Comparison of ENCODE assay signal across 10 mouse cellular contexts in the genomic region with DNA sequence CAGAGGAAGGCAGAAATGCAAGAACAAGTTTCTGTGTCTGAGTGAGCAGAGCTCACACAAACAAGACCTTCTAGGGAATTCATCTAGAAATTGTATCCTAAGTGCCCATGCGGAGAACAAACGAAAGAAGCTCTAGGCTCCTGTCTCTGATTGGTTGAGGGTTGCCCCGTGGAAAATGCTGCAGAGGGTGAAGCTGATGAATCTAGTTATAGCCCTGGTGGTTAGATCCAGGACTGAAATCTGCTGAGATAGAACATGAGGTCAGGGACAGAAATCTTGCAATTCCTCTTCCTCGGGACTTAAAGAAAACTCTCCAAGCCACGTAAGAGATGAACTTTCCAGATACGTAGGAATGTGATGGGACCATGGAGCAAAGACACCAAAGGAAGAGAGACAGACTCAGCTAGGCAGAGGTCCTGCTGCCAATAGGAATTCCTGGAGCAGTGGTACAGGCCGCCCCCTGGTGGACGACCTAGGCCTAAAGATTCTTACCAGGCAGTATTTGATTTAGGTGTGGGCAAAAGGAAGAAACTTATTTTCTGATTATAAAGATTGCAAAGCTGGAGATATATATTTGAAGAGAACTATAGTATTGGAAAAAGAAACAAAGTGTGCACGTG. TPM values are rescaled to one million over a fixed set of nuclear protein-coding genes. Genes with fewer than 3 reads are reported as not detected.
DNase-seq lines count a peak whose midpoint lies in the region; ATAC-seq and TF ChIP-seq lines count a peak whose summit lies in the region.
"Had no signal": no experiment of that assay in that cellular context is flagged by ENCODE, and none has a peak within 500 bp of the region (broad histone marks: within the 10 kb centered on the region; RNA-seq: fewer than 3 reads in every experiment).

No protein-coding gene starts in this region.

- TF ChIP-seq CTCF in olfactory bulb, adult 2 months (IDR thresholded peaks at IDR 0.05; ENCODE audit: insufficient read depth, low read depth, low read length): peak; percentile 23; the same call in 1 of the 2 replicates

- TF ChIP-seq POLR2A in olfactory bulb, adult 2 months (IDR thresholded peaks at IDR 0.05; ENCODE audit: insufficient read depth, low read depth, low read length): no peak

- intact Hi-C loops in left cerebral cortex, postnatal 4 days (cut with DNase I): loop anchor here (2.0 kb wide), 1 partner anchor 201 kb away; no protein-coding TSS in a partner anchor

- no peak for ATAC-seq in intestine, embryonic 14.5 days (replicated peaks; ENCODE audit: low FRiP score, low TSS enrichment, low read depth)
- ATAC-seq in intestine, embryonic 15.5 days: no peak

- H3K9me3 ChIP-seq in intestine, embryonic 14.5 days (ENCODE audit: control insufficient read depth, low read length): no peaks in the 10 kb centered on the region
- no peaks in the 10 kb centered on the region for H3K9me3 ChIP-seq in intestine, embryonic 15.5 days
- H3K9me3 ChIP-seq: embryonic facial prominence, embryonic 13.5 days; stomach, embryonic 15.5 days had no signal

- no peaks in the 10 kb centered on the region for H3K4me1 ChIP-seq in intestine, embryonic 14.5 days (replicated peaks; ENCODE audit: control insufficient read depth, insufficient read depth, low read length)
- 0 out of 2 replicates have a peak, but pooled peaks cover 4% of the 10 kb centered on the region for H3K4me1 ChIP-seq in intestine, embryonic 15.5 days (replicated peaks)
- peaks cover 6% of the 10 kb centered on the region for H3K4me1 ChIP-seq in olfactory bulb, adult 2 months (ENCODE audit: control insufficient read depth, insufficient read depth, low read length)
- H3K4me1 ChIP-seq: embryonic facial prominence, embryonic 13.5 days had no signal

- H3K9ac ChIP-seq in intestine, embryonic 14.5 days (ENCODE audit: low read length): no peak overlapping the region
- no peak overlapping the region for H3K9ac ChIP-seq in intestine, embryonic 15.5 days
- H3K9ac ChIP-seq: embryonic facial prominence, embryonic 13.5 days; stomach, embryonic 15.5 days had no signal

- no peak overlapping the region for H3K27ac ChIP-seq in intestine, embryonic 14.5 days (ENCODE audit: low read depth)
- H3K27ac ChIP-seq in intestine, embryonic 15.5 days: no peak overlapping the region
- H3K27ac ChIP-seq in olfactory bulb, adult 2 months (ENCODE audit: insufficient read depth, low read depth, low read length): no peak overlapping the region
- H3K27ac ChIP-seq: embryonic facial prominence, embryonic 13.5 days; stomach, embryonic 15.5 days had no signal

- H3K27me3 ChIP-seq in intestine, embryonic 14.5 days (replicated peaks; ENCODE audit: control insufficient read depth, insufficient read depth, low read length): no peaks in the 10 kb centered on the region
- H3K27me3 ChIP-seq in intestine, embryonic 15.5 days (replicated peaks): no peaks in the 10 kb centered on the region
- H3K27me3 ChIP-seq: stomach, embryonic 15.5 days had no signal

- no peaks in the 10 kb centered on the region for H3K36me3 ChIP-seq in intestine, embryonic 14.5 days (ENCODE audit: control insufficient read depth, insufficient read depth, low read length)
- H3K36me3 ChIP-seq in intestine, embryonic 15.5 days: no peaks in the 10 kb centered on the region
- H3K36me3 ChIP-seq: embryonic facial prominence, embryonic 13.5 days; stomach, embryonic 15.5 days had no signal

- no peak overlapping the region for H3K4me2 ChIP-seq in intestine, embryonic 14.5 days (ENCODE audit: low read length)
- no peak overlapping the region for H3K4me2 ChIP-seq in intestine, embryonic 15.5 days (replicated peaks)
- H3K4me2 ChIP-seq: embryonic facial prominence, embryonic 13.5 days; stomach, embryonic 15.5 days had no signal

- H3K4me3 ChIP-seq in intestine, embryonic 14.5 days (ENCODE audit: low read depth, low read length): no peak overlapping the region
- H3K4me3 ChIP-seq in intestine, embryonic 15.5 days (replicated peaks): no peak overlapping the region
- no peak overlapping the region for H3K4me3 ChIP-seq in olfactory bulb, adult 2 months (ENCODE audit: insufficient read depth, low read depth, low read length)
- H3K4me3 ChIP-seq: embryonic facial prominence, embryonic 13.5 days; stomach, embryonic 15.5 days had no signal

- 17% methylated on average over 9 of the region's 9 CpGs for WGBS in intestine, embryonic 14.5 days
- WGBS in intestine, embryonic 15.5 days: 17% methylated on average over 9 of the region's 9 CpGs
- 20% methylated on average over 9 of the region's 9 CpGs for WGBS in olfactory bulb, adult 2 months

- peak; percentile 95 for DNase-seq in intestine, embryonic 14.5 days (ENCODE audit: low spot score)
- peak; percentile 72 for DNase-seq in brain, adult 2 months (ENCODE audit: low read depth, low spot score)
- DNase-seq in fibroblast of lung, adult 2 months (ENCODE audit: low read depth): peak; percentile 29
- peak; percentile 33 for DNase-seq in hindlimb bud, embryonic 11.5 days (ENCODE audit: extremely low spot score, low read depth, low spot score)
- peak; percentile 82 for DNase-seq in left cerebral cortex, postnatal 4 days
- peak; percentile 23 to 35 for DNase-seq in thymus, adult 18-20 months

RNA-seq across cellular contexts. Expression of a gene that starts 2.8 kb away (rescaled TPM):
- 0.31 and 0.46 TPM in 2 replicates for polyA plus RNA-seq in intestine, embryonic 14.5 days (2014; fragmentation: Nextera tagmentation; extraction: Ambion mirVana)
- 4.8 and 7.9 TPM in 2 replicates for polyA plus RNA-seq in intestine, embryonic 15.5 days (2015; fragmentation: Nextera tagmentation; extraction: Ambion mirVana)
- not detected for total RNA-seq in left cerebral cortex, postnatal 4 days (2021)
- not detected in 2 replicates for polyA plus RNA-seq in olfactory bulb, adult 2 months (2012; ENCODE audit: insufficient read depth, insufficient read length, low replicate concordance, missing spikeins)

RNA-seq across cellular contexts. Expression of a gene that starts 46.9 kb away (rescaled TPM):
- polyA plus RNA-seq in intestine, embryonic 14.5 days (2014; fragmentation: Nextera tagmentation; extraction: Ambion mirVana): 54.4 and 59.1 TPM in 2 replicates
- polyA plus RNA-seq in intestine, embryonic 15.5 days (2015; fragmentation: Nextera tagmentation; extraction: Ambion mirVana): 49.8 and 54.5 TPM in 2 replicates
- total RNA-seq in left cerebral cortex, postnatal 4 days (2021): 10 to 100 TPM; 52.6 to 56.6 TPM
- not detected in 2 replicates for polyA plus RNA-seq in olfactory bulb, adult 2 months (2012; ENCODE audit: insufficient read depth, insufficient read length, low replicate concordance, missing spikeins)

Comparison
In these comparisons a context has a peak if more than half of its experiments do, and no peak if none do; other contexts are left out.
1. DNase-seq: peak in every context shown above with its lines; median percentile 95 in intestine, embryonic 14.5 days; 82 in left cerebral cortex, postnatal 4 days; 72 in brain, adult 2 months; 33 in hindlimb bud, embryonic 11.5 days; 29 in fibroblast of lung, adult 2 months; 29 in thymus, adult 18-20 months.